Mouse (Mus musculus) neural tube, embryonic 12.5 days (tissue): Measurements from ENCODE around the gene Klk9. TPM values are rescaled to one million over a fixed set of nuclear protein-coding genes. Genes with fewer than 3 reads are reported as not detected.

ENCODE experiments used
- polyA plus RNA-seq: library from polyadenylated mRNA; unstranded; fragments of >200 nt; fragmentation: Nextera tagmentation; extraction: Ambion mirVana; gene quantifications from 2 replicates; pipeline ENCODE4 v1.2.1, GENCODE M21; 2016

The Klk9 gene
- polyA plus RNA-seq, 1 experiment from 2014 or later, result not detected

Other genes starting within 250 kb of the Klk9 start
- gene Cd33, start 247.5 kb upstream of the Klk9 start, polyA plus RNA-seq, result 1.1 and 1.6 TPM in 2 replicates
- gene Zfp658, start 229.6 kb upstream of the Klk9 start, polyA plus RNA-seq, result 8.7 and 10.5 TPM in 2 replicates
- gene Zfp719, start 212.3 kb upstream of the Klk9 start, polyA plus RNA-seq, result 14.5 and 15.0 TPM in 2 replicates
- gene Zfp819, start 184.7 kb upstream of the Klk9 start, polyA plus RNA-seq, result 0.24 and 0.31 TPM in 2 replicates
- not detected in 2 replicates for gene Ceacam18, start 157.2 kb upstream of the Klk9 start, polyA plus RNA-seq
- 0.18 and 0.30 TPM in 2 replicates for gene Siglece, start 131.7 kb upstream of the Klk9 start, polyA plus RNA-seq
- 19.6 and 19.9 TPM in 2 replicates for gene Ctu1, start 119.9 kb upstream of the Klk9 start, polyA plus RNA-seq
- not detected in 2 replicates for gene Klk14, start 101.5 kb upstream of the Klk9 start, polyA plus RNA-seq
- gene Klk13, start 79.3 kb upstream of the Klk9 start, polyA plus RNA-seq, result 0.10 TPM in 1 of 2 replicates, not detected in the other
- not detected in 2 replicates for gene Klk12, start 23.0 kb upstream of the Klk9 start, polyA plus RNA-seq
- not detected in 2 replicates for gene Klk11, start 17.3 kb upstream of the Klk9 start, polyA plus RNA-seq
- gene Klk10, start 10.9 kb upstream of the Klk9 start, polyA plus RNA-seq, result 0.24 TPM in 1 of 2 replicates, not detected in the other
- 5.0 and 7.3 TPM in 2 replicates for gene Klk8, start 5.7 kb downstream of the Klk9 start, polyA plus RNA-seq
- not detected in 2 replicates for gene Klk7, start 19.4 kb downstream of the Klk9 start, polyA plus RNA-seq
- not detected in 2 replicates for gene Klk6, start 32.6 kb downstream of the Klk9 start, polyA plus RNA-seq
- not detected in 2 replicates for gene Klk5, start 50.1 kb downstream of the Klk9 start, polyA plus RNA-seq
- gene Klk4, start 89.3 kb downstream of the Klk9 start, polyA plus RNA-seq, result 0.15 and 0.20 TPM in 2 replicates
- gene Klk15, start 141.8 kb downstream of the Klk9 start, polyA plus RNA-seq, result not detected in 2 replicates
- gene Klk1b8, start 158.8 kb downstream of the Klk9 start, polyA plus RNA-seq, result not detected in 2 replicates
- gene Klk1b1, start 174.9 kb downstream of the Klk9 start, polyA plus RNA-seq, result not detected in 2 replicates
- not detected in 2 replicates for gene Klk1b9, start 184.2 kb downstream of the Klk9 start, polyA plus RNA-seq
- gene Klk1b11, start 204.0 kb downstream of the Klk9 start, polyA plus RNA-seq, result not detected in 2 replicates
- not detected in 2 replicates for gene Klk1b26, start 220.3 kb downstream of the Klk9 start, polyA plus RNA-seq